Mouse (Mus musculus): ENCODE results near the gene Etnk2. TPM values are rescaled to one million over a fixed set of nuclear protein-coding genes. Genes with fewer than 3 reads are reported as not detected.
A peak's percentile ranks its signal among the peaks of the same experiment; 100 is the strongest.

Gene Etnk2
- polyA plus RNA-seq, 1 experiment from 2014 or later = 3.3 TPM

DNA sequence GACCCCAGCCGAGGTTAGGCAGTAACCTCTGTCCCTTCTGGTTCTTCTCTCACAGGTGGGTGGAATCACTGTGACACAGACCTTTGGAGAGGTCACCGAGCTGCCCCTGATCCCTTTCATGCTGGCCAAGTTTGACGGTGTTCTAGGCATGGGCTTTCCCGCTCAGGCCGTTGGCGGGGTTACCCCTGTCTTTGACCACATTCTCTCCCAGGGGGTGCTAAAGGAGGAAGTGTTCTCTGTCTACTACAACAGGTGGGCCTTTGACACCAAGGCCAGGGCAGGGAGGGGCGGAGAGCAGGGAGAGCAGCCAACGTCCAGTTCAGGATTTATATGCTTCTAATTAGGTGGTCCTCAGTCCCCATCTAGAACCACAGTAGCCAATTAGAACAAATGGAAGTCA, 7.0 kb upstream of the Etnk2 start:
- Histone ChIP-seq H3K4me1 (ENCODE audit: control insufficient read depth, insufficient read depth, low read length) (no peaks in the 10 kb centered on the region), H3K36me3 (ENCODE audit: control insufficient read depth, insufficient read depth, low read length) (no peaks in the 10 kb centered on the region), H3K4me3 (ENCODE audit: low read depth, low read length) (no peak overlapping the region), H3K9me3 (ENCODE audit: control insufficient read depth, low read length) (no peaks in the 10 kb centered on the region), H3K4me2 (ENCODE audit: low read depth, low read length) (no peak overlapping the region), H3K9ac (ENCODE audit: low read depth, low read length) (no peak overlapping the region), H3K27ac (replicated peaks; ENCODE audit: low read depth, low read length) (no peak overlapping the region), H3K27me3 (replicated peaks; ENCODE audit: control insufficient read depth, insufficient read depth, low read length) (no peaks in the 10 kb centered on the region)
- ATAC-seq (ENCODE audit: low read depth) (no peak), DNase-seq (ENCODE audit: low spot score) (no peak)
- WGBS = 43% methylated on average over 8 of the region's 8 CpGs

DNA sequence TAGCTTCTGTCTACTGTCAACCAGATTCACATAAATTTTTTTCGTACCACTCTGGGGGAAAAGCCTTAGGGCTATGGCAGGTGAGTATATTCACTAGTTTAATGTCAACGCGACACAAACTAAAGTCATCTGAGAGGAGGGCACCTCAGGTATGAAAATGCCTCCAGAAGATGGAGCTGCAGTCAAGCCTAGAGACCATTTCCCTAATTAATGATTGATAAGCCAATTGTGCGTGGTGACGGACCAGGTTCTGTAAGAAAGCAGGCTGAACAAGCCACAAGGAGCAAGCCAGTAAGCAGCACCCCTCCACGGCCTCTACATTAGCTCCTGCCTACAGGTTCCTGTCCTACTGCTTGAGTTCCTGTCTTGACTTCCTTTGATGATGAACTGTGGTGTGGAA, 2.4 kb upstream of the Etnk2 start:
- WGBS = 91% methylated on average over 6 of the region's 6 CpGs
- no peak for ATAC-seq (ENCODE audit: low read depth)
- Histone ChIP-seq H3K4me1 (ENCODE audit: control insufficient read depth, insufficient read depth, low read length) (peaks cover 8% of the 10 kb centered on the region; the same call in 1 of the 2 replicates), H3K9ac (ENCODE audit: low read depth, low read length) (no peak overlapping the region), H3K27ac (replicated peaks; ENCODE audit: low read depth, low read length) (no peak overlapping the region), H3K9me3 (ENCODE audit: control insufficient read depth, low read length) (no peaks in the 10 kb centered on the region), H3K4me3 (ENCODE audit: low read depth, low read length) (no peak overlapping the region), H3K36me3 (ENCODE audit: control insufficient read depth, insufficient read depth, low read length) (no peaks in the 10 kb centered on the region), H3K27me3 (replicated peaks; ENCODE audit: control insufficient read depth, insufficient read depth, low read length) (peaks cover 20% of the 10 kb centered on the region; the same call in 1 of the 2 replicates), H3K4me2 (ENCODE audit: low read depth, low read length) (no peak overlapping the region)
- no peak for DNase-seq (ENCODE audit: low spot score)

DNA sequence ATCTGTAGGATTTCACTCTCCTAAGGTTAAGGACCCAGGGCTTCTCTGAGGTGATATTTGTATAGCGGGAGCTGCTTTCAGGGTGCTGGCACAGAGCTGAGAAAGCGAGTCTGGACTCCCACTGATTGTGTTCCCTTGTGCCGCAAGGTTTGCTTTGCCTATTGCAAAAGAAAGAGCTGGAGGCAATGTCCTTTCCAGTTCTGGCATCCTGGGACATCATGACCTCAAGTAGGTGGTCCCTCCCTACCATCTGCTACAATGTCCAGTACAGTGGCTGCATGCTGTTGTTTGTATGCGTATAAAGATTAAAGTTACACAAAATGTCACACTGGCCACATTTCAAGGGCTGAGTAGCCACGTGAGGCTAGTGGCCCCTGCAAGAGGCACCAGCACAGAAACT, 1.3 kb upstream of the Etnk2 start:
- H3K4me2 ChIP-seq (ENCODE audit: low read depth, low read length) = no peak overlapping the region
- WGBS = 91% methylated on average over 5 of the region's 5 CpGs
- no peaks in the 10 kb centered on the region for H3K36me3 ChIP-seq (ENCODE audit: control insufficient read depth, insufficient read depth, low read length)
- H3K27me3 ChIP-seq (replicated peaks; ENCODE audit: control insufficient read depth, insufficient read depth, low read length) = peaks cover 20% of the 10 kb centered on the region; the same call in 1 of the 2 replicates
- peaks cover 8% of the 10 kb centered on the region; the same call in 1 of the 2 replicates for H3K4me1 ChIP-seq (ENCODE audit: control insufficient read depth, insufficient read depth, low read length)
- ATAC-seq (ENCODE audit: low read depth) (no peak), DNase-seq (ENCODE audit: low spot score) (no peak)
- no peaks in the 10 kb centered on the region for H3K9me3 ChIP-seq (ENCODE audit: control insufficient read depth, low read length)
- H3K9ac ChIP-seq (ENCODE audit: low read depth, low read length) = no peak overlapping the region
- H3K27ac ChIP-seq (replicated peaks; ENCODE audit: low read depth, low read length) = no peak overlapping the region
- H3K4me3 ChIP-seq (ENCODE audit: low read depth, low read length) = no peak overlapping the region

DNA sequence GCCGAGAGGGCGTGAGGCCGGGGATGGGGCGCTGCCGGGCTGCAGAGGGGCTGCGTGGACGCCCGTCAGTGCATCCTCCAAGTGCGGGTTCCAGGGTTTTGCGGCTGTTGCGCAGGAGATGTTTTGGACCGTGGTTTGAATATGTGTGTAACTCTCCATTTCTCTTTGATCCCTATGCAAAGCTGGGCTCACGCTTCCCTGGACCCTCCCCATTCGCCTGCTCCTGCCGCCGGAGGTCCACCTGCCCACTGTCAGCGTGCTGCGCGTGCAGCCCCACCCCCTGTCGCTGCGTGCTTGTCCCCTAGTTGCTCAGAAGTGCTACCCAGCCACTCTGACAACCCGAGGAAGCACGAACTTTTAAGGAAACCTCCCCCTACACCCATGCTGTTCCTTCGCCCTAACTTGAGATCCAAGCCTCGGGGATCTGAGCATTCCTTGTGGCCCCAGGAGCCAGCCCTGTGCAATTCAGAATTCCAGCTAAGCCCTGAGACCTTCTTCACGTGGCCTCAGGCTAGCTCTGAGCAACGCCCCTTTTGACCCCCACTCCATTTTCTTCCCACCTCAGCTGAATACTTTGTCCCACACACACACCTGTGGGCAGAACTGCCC, 754 bp downstream of the Etnk2 start:
- DNase-seq (ENCODE audit: low spot score) (no peak), ATAC-seq (ENCODE audit: low read depth) (peak; percentile 1; the same call in 1 of the 2 replicates)
- peaks cover 20% of the 10 kb centered on the region for H3K4me1 ChIP-seq (ENCODE audit: control insufficient read depth, insufficient read depth, low read length)
- peak overlapping the region; percentile 65 for H3K9ac ChIP-seq (ENCODE audit: low read depth, low read length)
- H3K4me3 ChIP-seq (ENCODE audit: low read depth, low read length) = peak overlapping the region; percentile 65
- H3K9me3 ChIP-seq (ENCODE audit: control insufficient read depth, low read length) = no peaks in the 10 kb centered on the region
- H3K27me3 ChIP-seq (replicated peaks; ENCODE audit: control insufficient read depth, insufficient read depth, low read length) = peaks cover 20% of the 10 kb centered on the region; the same call in 1 of the 2 replicates
- no peak overlapping the region for H3K27ac ChIP-seq (replicated peaks; ENCODE audit: low read depth, low read length)
- H3K36me3 ChIP-seq (ENCODE audit: control insufficient read depth, insufficient read depth, low read length) = no peaks in the 10 kb centered on the region
- 5% methylated on average over 15 of the region's 27 CpGs for WGBS
- H3K4me2 ChIP-seq (ENCODE audit: low read depth, low read length) = peak overlapping the region; percentile 97

DNA sequence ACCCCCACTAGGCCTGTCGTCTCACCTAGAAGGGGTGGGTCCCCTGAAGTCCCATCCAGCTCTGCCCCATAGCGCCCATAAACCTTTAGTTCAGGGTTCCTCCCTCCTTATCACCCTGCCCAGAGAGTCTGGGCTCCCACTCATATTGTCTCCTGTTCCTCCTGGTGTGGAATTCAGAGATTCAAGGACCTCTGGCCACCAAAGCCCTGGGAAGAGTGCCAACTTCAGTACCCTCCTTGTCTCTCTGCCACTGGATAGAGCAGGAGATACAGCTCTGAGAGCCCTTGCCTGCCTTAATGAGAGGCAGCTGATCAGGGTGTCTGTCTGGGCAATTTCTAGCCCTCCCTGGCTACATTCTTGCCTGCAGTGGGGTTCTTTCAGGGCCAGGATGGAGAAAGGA, 1.5 kb downstream of the Etnk2 start:
- Histone ChIP-seq H3K27me3 (replicated peaks; ENCODE audit: control insufficient read depth, insufficient read depth, low read length) (peaks cover 20% of the 10 kb centered on the region; the same call in 1 of the 2 replicates), H3K4me2 (ENCODE audit: low read depth, low read length) (no peak overlapping the region), H3K36me3 (ENCODE audit: control insufficient read depth, insufficient read depth, low read length) (no peaks in the 10 kb centered on the region), H3K9me3 (ENCODE audit: control insufficient read depth, low read length) (no peaks in the 10 kb centered on the region), H3K9ac (ENCODE audit: low read depth, low read length) (no peak overlapping the region), H3K4me3 (ENCODE audit: low read depth, low read length) (no peak overlapping the region), H3K27ac (replicated peaks; ENCODE audit: low read depth, low read length) (no peak overlapping the region), H3K4me1 (ENCODE audit: control insufficient read depth, insufficient read depth, low read length) (peaks cover 20% of the 10 kb centered on the region)
- no peak for DNase-seq (ENCODE audit: low spot score)
- no peak for ATAC-seq (ENCODE audit: low read depth)
- WGBS = 52% methylated on average over 2 of the region's 2 CpGs

DNA sequence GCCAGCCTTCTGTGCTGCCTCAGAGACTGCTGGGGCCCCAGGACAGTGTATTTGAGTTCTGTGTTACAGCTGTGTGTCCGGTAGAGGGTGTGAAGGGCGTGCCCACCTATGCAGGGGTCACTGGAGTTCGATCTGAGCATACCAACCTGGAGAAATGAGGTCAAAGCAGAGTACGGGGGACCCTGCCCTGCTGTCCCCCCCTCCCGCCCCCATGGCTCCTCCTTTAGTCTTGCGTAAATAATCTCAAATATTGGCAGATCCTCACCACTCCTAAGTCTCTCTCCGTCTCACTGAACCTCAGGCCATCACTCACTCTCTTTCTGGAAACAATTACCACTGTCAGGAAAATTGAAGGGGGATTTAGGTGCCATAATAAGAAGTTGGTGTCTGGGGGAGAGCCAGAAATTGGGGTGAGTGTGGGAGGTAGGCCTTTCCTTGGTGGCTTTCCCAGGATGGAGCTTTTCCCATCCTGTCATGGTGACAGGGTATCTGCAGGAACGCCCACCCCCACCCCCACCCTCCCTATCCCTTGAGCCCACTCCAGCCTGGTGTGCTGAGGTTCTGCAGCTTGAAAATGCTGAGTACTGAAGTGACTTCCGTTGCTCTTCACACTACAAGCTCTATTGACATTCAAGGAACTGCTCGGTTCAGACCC, 3.7 kb downstream of the Etnk2 start:
- Histone ChIP-seq H3K4me2 (ENCODE audit: low read depth, low read length) (no peak overlapping the region), H3K36me3 (ENCODE audit: control insufficient read depth, insufficient read depth, low read length) (no peaks in the 10 kb centered on the region), H3K27ac (replicated peaks; ENCODE audit: low read depth, low read length) (peak overlapping the region; percentile 35; the same call in 1 of the 2 replicates), H3K4me1 (ENCODE audit: control insufficient read depth, insufficient read depth, low read length) (peaks cover 20% of the 10 kb centered on the region), H3K9me3 (ENCODE audit: control insufficient read depth, low read length) (no peaks in the 10 kb centered on the region), H3K27me3 (replicated peaks; ENCODE audit: control insufficient read depth, insufficient read depth, low read length) (peaks cover 20% of the 10 kb centered on the region; the same call in 1 of the 2 replicates), H3K4me3 (ENCODE audit: low read depth, low read length) (no peak overlapping the region), H3K9ac (ENCODE audit: low read depth, low read length) (no peak overlapping the region)
- WGBS = 40% methylated on average over 10 of the region's 10 CpGs
- ATAC-seq (ENCODE audit: low read depth) (no peak), DNase-seq (ENCODE audit: low spot score) (peak; percentile 58)

DNA sequence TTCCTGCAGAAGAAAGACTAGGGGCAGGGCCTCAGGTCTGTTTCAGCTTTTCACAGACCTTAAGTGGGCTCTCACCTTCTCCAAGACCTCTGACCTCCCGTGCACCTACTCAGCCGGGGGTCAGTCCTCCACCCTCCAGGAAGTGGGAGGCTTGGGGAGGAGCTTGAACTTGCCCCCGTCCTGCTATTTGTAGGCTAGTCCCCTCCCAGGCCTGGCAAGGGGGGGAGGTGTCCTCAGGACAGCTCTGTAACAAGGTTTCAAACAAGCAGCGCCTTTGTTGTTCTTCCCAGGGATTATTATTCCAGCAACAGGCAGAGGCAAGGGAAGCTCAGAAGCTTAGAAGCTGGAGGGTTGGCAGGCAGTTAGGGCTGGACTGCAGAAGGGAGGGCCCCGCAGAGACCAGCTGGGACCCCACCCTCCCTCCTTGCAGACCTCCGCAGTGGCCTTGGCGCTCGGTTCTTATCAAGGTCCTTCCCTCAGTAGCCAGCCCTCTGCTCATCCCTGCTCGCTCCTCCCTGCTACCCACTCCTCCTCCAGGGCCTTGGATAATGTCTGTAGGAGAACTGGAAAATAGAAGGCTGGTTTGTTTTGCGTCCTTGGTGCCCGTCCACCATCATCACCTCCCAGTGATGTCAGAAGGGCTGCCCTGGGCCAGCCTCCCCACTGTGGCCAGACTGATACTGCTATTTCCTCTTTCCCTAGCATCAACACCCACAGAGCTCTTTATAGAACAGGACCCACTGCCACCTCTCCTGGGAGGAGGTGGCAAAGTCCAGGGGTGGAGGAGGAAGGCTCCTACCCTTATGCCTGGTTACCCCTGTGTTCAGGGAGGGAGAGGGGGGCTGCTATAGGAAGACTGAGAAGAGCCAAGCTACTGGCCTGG, 4.5 kb downstream of the Etnk2 start:
- Histone ChIP-seq H3K27me3 (replicated peaks; ENCODE audit: control insufficient read depth, insufficient read depth, low read length) (peaks cover 20% of the 10 kb centered on the region; the same call in 1 of the 2 replicates), H3K36me3 (ENCODE audit: control insufficient read depth, insufficient read depth, low read length) (no peaks in the 10 kb centered on the region), H3K4me3 (ENCODE audit: low read depth, low read length) (no peak overlapping the region), H3K9me3 (ENCODE audit: control insufficient read depth, low read length) (no peaks in the 10 kb centered on the region), H3K27ac (replicated peaks; ENCODE audit: low read depth, low read length) (peak overlapping the region; percentile 35; the same call in 1 of the 2 replicates), H3K9ac (ENCODE audit: low read depth, low read length) (no peak overlapping the region), H3K4me1 (ENCODE audit: control insufficient read depth, insufficient read depth, low read length) (peaks cover 20% of the 10 kb centered on the region), H3K4me2 (ENCODE audit: low read depth, low read length) (peak overlapping the region; percentile 17; the same call in 1 of the 2 replicates)
- WGBS = 10% methylated on average over 11 of the region's 11 CpGs
- DNase-seq (ENCODE audit: low spot score) (peak; percentile 33), ATAC-seq (ENCODE audit: low read depth) (no peak)

DNA sequence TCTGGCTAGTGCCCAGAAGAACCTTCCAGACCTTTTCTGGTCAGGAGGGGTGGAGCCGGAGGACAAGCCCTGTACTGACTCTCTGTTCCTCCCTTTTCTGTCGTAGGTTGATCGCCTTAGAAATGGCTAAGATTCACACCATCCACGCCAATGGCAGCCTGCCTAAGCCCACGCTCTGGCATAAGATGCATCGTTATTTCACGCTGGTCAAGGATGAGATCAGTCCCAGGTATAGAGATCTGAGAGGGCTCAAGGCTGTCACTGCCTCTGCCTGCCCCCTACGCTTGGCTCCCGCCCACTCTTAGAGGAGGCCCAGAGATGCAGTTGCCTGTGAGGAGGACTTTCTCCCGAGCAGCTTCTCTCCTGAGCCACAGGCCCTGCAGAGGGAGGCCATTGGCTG, 5.3 kb downstream of the Etnk2 start:
- peaks cover 17% of the 10 kb centered on the region for H3K4me1 ChIP-seq (ENCODE audit: control insufficient read depth, insufficient read depth, low read length)
- WGBS = 50% methylated on average over 9 of the region's 10 CpGs
- no peak for ATAC-seq (ENCODE audit: low read depth)

More for the DNA sequence above, 5.3 kb downstream of the Etnk2 start:
- DNase-seq (ENCODE audit: low spot score) = no peak
- H3K4me2 ChIP-seq (ENCODE audit: low read depth, low read length) = no peak overlapping the region
- peaks cover 20% of the 10 kb centered on the region; the same call in 1 of the 2 replicates for H3K27me3 ChIP-seq (replicated peaks; ENCODE audit: control insufficient read depth, insufficient read depth, low read length)
- H3K4me3 ChIP-seq (ENCODE audit: low read depth, low read length) = no peak overlapping the region
- no peak overlapping the region for H3K9ac ChIP-seq (ENCODE audit: low read depth, low read length)
- H3K36me3 ChIP-seq (ENCODE audit: control insufficient read depth, insufficient read depth, low read length) = no peaks in the 10 kb centered on the region
- no peaks in the 10 kb centered on the region for H3K9me3 ChIP-seq (ENCODE audit: control insufficient read depth, low read length)
- no peak overlapping the region for H3K27ac ChIP-seq (replicated peaks; ENCODE audit: low read depth, low read length)

Measured in embryonic facial prominence, embryonic 14.5 days (tissue).